Mouse (Mus musculus) forebrain, embryonic 15.5 days (tissue): ENCODE results near the gene Acsl3. TPM values are rescaled to one million over a fixed set of nuclear protein-coding genes. Genes with fewer than 3 reads are reported as not detected.
A peak's percentile ranks its signal among the peaks of the same experiment; 100 is the strongest.

Source experiments
- ATAC-seq: fragments of 200-750 bp; cut with Nextera tagmentation; replicated peaks from 2 replicates; pipeline ENCODE4 v1.8.0; 2017; ENCODE audit warnings: mild to moderate bottlenecking, moderate TSS enrichment, moderate library complexity
- H3K27ac ChIP-seq: fragments of 300-500 bp; sonication (generic); replicated peaks from 2 replicates; pipeline ENCODE4 v1.5.1; 2015; ENCODE audit warnings: mild to moderate bottlenecking, inconsistent platforms
- H3K27me3 ChIP-seq: fragments of 300-500 bp; sonication (generic); 2 replicates; pipeline ENCODE4 v1.6.1; 2015; ENCODE audit warnings: inconsistent platforms
- H3K36me3 ChIP-seq: fragments of 300-500 bp; sonication (generic); 2 replicates; pipeline ENCODE4 v1.6.1; 2015; ENCODE audit warnings: mild to moderate bottlenecking, inconsistent platforms
- H3K4me1 ChIP-seq: fragments of 300-500 bp; sonication (generic); 2 replicates; pipeline ENCODE4 v1.6.1; 2015; ENCODE audit warnings: inconsistent platforms
- H3K4me2 ChIP-seq: fragments of 300-500 bp; sonication (generic); replicated peaks from 2 replicates; pipeline ENCODE4 v1.6.1; 2015; ENCODE audit warnings: mild to moderate bottlenecking, inconsistent platforms
- H3K4me3 ChIP-seq: fragments of 300-500 bp; sonication (generic); 2 replicates; pipeline ENCODE4 v1.5.1; 2015; ENCODE audit warnings: mild to moderate bottlenecking, inconsistent platforms
- H3K9ac ChIP-seq: fragments of 300-500 bp; sonication (generic); replicated peaks from 2 replicates; pipeline ENCODE4 v1.6.1; 2015; ENCODE audit warnings: mild to moderate bottlenecking, inconsistent platforms
- H3K9me3 ChIP-seq: fragments of 300-500 bp; sonication (generic); 2 replicates; pipeline ENCODE4 v1.6.1; 2016; ENCODE audit warnings: inconsistent platforms
- WGBS: fragments of 180-500 bp; shearing (Covaris S2); methylation state at CpG from one replicate; pipeline ENCODE4 v1.1.7; 2015; ENCODE audit warnings: mixed read lengths; 5-methylcytosine and 5-hydroxymethylcytosine counted together
- polyA plus RNA-seq: library from polyadenylated mRNA; unstranded; fragments of >200 nt; fragmentation: Nextera tagmentation; extraction: Ambion mirVana; gene quantifications from 2 replicates; pipeline ENCODE4 v1.2.1, GENCODE M21; 2015

Gene Acsl3
- polyA plus RNA-seq, 1 experiment from 2014 or later, result 77.0 TPM

DNA sequence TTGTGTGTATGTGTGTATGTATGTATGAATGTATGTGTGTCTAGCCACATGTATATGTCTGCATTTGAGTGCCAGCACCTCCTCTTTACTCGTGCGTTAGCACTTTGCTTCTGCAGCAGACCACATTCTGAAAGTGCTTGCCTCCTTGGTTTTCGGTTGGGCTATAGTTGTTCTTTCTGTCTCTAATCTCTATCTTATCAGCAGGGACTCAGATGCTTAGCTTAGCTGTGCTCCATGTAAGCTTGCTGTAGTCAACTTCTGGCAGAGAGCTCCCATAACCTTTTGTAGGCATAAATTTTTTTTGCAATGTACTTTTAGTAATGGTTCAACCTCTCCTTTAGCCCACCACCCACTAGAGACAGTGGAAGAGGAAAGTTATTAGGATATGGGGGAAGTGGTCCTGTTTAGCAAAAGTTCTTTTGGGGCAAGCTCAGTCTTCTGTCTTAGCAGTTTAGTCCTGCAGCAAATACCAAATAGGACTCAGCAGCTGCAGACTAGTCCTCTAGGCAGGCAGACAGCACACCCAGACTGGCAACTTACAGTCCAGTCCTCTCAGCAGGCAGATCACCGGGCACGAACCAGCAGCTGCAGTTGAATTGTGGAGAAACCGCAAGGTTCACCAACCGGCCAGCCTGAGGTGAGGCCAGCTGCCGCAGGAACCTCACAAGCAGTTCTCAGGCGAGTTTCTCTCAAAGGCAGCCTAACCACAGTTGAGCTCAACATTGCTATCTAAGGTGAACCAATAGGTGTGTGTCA is 37.1 kb downstream of the Acsl3 start:
- ATAC-seq, result no peak
- Histone ChIP-seq H3K4me1 (no peaks in the 10 kb centered on the region), H3K9me3 (no peaks in the 10 kb centered on the region), H3K4me2 (no peak overlapping the region), H3K36me3 (peaks cover 58% of the 10 kb centered on the region), H3K9ac (no peak overlapping the region), H3K27ac (no peak overlapping the region), H3K27me3 (no peaks in the 10 kb centered on the region), H3K4me3 (no peak overlapping the region)
- 92% methylated on average over 9 of the region's 9 CpGs for WGBS

DNA sequence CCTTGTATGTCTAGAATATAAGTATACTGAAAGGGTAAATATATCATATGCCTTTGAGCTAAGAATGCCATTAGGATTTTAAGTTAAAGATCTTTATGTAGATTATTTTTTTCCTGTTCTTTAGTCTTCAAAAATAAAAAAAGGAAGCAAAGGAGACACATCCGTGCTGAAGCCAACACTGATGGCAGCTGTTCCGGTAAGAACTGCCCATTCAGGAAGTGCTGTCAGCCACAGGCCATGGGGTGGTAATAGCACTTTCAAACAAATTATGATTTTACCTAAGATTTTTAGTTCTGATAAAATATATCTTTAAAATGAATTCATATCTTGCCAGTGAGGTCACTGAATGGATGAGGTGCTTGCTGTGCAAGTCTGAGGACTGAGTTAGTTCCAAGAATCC is 38.7 kb downstream of the Acsl3 start:
- H3K4me3 ChIP-seq, result no peak overlapping the region
- no peaks in the 10 kb centered on the region for H3K9me3 ChIP-seq
- ATAC-seq, result no peak
- H3K4me1 ChIP-seq, result no peaks in the 10 kb centered on the region
- no peaks in the 10 kb centered on the region for H3K27me3 ChIP-seq
- no peak overlapping the region for H3K27ac ChIP-seq
- WGBS, result 93% methylated on average over 2 of the region's 2 CpGs
- H3K9ac ChIP-seq, result no peak overlapping the region
- no peak overlapping the region for H3K4me2 ChIP-seq
- peaks cover 61% of the 10 kb centered on the region for H3K36me3 ChIP-seq

DNA sequence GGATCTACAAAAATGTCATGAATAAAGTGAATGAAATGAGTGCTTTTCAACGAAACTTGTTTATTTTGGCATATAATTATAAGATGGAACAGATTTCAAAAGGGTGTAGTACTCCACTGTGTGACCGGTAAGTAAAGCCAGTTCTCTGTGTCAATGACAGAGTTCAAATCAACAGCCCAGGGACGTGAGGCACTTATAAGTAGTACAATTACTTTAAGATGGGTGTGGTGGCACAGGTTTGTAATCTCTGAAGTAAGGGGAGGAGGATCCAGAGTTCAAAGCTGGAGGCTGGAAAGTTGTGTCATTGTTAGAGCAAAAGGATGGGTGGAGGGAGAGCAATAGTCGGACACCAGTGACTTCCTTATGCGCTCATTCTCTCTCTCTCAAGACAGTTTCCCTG is 39.3 kb downstream of the Acsl3 start:
- peaks cover 64% of the 10 kb centered on the region for H3K36me3 ChIP-seq
- H3K9me3 ChIP-seq, result no peaks in the 10 kb centered on the region
- no peak overlapping the region for H3K4me3 ChIP-seq
- H3K9ac ChIP-seq, result no peak overlapping the region
- H3K27me3 ChIP-seq, result no peaks in the 10 kb centered on the region
- no peak overlapping the region for H3K27ac ChIP-seq
- WGBS, result 95% methylated on average over 5 of the region's 5 CpGs
- ATAC-seq, result no peak
- no peaks in the 10 kb centered on the region for H3K4me1 ChIP-seq
- H3K4me2 ChIP-seq, result no peak overlapping the region

DNA sequence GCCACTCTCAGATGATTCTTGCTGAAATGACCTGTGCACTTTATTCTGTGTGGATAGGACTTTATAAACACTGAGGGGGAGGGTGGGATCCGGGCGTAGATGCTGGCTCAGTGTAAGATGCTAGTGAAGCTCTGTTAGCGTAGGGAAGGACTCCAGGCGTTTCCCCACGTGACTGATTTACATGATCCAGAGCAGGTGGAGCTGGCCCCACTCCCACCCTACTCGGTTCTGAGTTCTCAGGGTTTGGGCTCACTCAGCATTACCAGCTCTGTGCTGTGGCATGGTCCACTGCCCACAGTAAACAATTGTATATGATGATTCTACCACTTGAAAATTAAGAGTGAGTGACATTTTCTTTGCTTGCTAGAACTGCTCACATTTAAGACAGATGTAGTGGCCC is 40.5 kb downstream of the Acsl3 start:
- Histone ChIP-seq H3K27me3 (no peaks in the 10 kb centered on the region), H3K4me1 (no peaks in the 10 kb centered on the region), H3K36me3 (peaks cover 65% of the 10 kb centered on the region), H3K9me3 (no peaks in the 10 kb centered on the region), H3K4me2 (no peak overlapping the region), H3K4me3 (no peak overlapping the region), H3K27ac (no peak overlapping the region), H3K9ac (no peak overlapping the region)
- ATAC-seq, result no peak
- 84% methylated on average over 6 of the region's 6 CpGs for WGBS

DNA sequence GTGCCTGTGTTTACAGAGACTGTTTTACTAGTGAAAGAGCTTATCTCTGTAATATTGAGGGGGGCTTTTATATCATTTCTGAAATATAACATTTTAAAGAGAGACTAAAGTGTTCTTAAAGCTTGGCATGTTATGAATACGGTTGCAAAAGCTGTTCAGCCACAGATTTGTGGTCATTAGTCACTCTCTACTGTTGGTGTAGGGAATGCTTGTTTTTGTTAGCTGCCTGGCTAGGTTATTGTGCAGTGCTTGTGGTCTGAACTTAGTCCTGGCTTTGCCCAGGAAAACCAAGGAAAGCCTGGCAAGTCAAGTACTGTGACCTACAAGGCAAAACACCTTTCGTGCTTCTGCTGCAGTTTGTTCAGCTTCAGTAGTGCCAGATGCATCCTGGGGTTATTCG is 44.1 kb downstream of the Acsl3 start:
- Histone ChIP-seq H3K4me2 (no peak overlapping the region), H3K9ac (no peak overlapping the region), H3K4me3 (no peak overlapping the region), H3K36me3 (peaks cover 66% of the 10 kb centered on the region), H3K9me3 (no peaks in the 10 kb centered on the region), H3K27ac (no peak overlapping the region), H3K27me3 (no peaks in the 10 kb centered on the region), H3K4me1 (no peaks in the 10 kb centered on the region)
- 98% methylated on average over 3 of the region's 3 CpGs for WGBS
- no peak for ATAC-seq

DNA sequence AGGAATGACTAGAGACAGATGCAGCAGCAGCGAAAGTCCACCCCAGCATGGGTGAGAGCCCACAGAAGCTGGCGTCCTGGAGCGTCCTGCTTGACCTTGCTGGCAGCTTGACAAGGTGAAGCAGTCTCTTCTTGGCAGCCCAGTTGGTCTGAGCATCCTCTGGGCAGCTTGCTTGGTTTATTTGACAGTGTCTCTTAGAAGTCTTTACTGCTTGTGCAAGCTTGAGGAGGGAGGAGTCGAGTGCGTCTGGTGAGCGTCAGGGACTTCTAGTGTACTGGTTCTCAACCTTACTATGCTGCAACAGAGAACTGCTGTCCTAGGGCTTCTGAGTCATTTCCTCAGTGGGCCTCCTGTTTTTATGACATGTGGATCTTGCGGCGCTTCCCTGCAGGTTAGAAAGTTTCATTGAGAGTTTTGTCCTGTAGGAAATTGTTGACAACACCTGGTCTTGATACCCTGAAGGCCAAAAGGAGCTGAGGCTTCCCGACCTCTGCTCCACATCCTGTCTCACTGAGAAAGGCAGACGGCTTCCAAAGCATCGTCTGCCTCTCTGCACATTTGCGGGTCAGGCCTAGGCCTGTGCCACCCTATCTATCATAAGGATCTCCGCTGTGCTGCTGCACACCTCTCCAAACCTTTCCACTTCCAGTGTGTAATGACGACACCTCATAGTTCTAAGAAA is 44.8 kb downstream of the Acsl3 start:
- Histone ChIP-seq H3K27ac (no peak overlapping the region), H3K9me3 (no peaks in the 10 kb centered on the region), H3K9ac (no peak overlapping the region), H3K4me2 (no peak overlapping the region), H3K27me3 (no peaks in the 10 kb centered on the region), H3K36me3 (peaks cover 59% of the 10 kb centered on the region), H3K4me1 (no peaks in the 10 kb centered on the region), H3K4me3 (no peak overlapping the region)
- ATAC-seq, result no peak
- WGBS, result 92% methylated on average over 14 of the region's 14 CpGs

DNA sequence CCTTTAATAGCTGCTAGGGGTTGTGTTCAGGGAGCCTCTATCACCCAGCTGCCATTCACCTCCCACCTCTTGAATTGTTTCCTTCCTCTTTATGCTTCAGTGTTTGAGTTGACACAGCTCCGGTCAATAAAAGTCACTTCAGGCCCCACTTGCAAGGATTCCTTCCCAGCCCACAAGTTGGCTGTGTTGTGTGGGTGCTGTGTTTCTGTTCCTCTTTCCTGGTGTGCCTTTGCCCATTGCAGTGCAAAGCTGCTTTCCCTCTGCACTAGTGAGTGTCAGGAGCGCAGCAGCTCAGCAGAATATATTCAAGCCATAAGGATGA is 45.3 kb downstream of the Acsl3 start:
- WGBS, result 95% methylated on average over 2 of the region's 2 CpGs
- H3K9ac ChIP-seq, result no peak overlapping the region
- no peaks in the 10 kb centered on the region for H3K9me3 ChIP-seq
- no peak overlapping the region for H3K4me2 ChIP-seq
- no peak overlapping the region for H3K27ac ChIP-seq
- H3K4me3 ChIP-seq, result no peak overlapping the region
- no peak for ATAC-seq
- no peaks in the 10 kb centered on the region for H3K4me1 ChIP-seq
- peaks cover 59% of the 10 kb centered on the region for H3K36me3 ChIP-seq
- H3K27me3 ChIP-seq, result no peaks in the 10 kb centered on the region

DNA sequence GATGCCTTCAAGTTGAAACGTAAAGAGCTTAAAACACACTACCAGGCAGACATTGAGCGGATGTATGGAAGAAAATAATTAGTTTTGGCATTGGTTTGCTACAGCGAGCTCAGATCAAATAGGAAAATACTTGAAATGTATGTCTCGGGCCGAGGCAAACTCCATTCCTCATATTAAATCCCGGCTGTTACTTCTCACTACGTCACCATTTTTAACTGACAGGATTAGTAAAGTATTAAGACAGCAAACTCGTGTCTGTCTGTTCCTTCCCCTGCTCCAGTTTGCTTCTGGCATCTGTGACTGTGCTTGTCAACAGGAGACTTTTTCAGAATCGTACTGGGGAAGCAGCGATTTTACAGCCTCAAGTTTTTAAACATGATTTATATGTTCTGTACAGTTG is 48.7 kb downstream of the Acsl3 start:
- WGBS, result 86% methylated on average over 10 of the region's 10 CpGs
- no peak overlapping the region for H3K4me2 ChIP-seq
- no peak for ATAC-seq

DNA sequence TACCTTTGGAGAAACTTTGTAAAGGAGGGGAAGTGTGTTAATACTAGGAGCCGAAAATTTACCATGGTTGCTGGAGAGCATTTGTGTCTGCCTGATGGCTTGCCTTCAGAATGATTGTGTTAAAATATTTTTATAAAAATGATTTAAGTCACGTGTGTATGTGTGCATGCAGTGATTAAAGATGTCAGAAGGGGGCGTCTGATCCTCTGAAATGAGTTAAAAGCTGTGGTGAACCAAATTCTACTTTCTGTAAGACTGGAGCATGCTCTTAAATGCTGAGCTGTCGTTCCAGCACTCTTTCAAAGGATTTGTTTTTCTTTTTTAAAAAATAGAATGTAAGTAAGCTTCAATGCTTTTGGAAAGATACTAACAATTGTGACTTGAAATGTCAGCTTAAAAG is 49.7 kb downstream of the Acsl3 start:
- H3K27ac ChIP-seq, result no peak overlapping the region
- no peaks in the 10 kb centered on the region for H3K27me3 ChIP-seq
- H3K4me1 ChIP-seq, result no peaks in the 10 kb centered on the region
- no peak overlapping the region for H3K4me3 ChIP-seq
- H3K4me2 ChIP-seq, result no peak overlapping the region
- no peak overlapping the region for H3K9ac ChIP-seq
- H3K9me3 ChIP-seq, result no peaks in the 10 kb centered on the region
- WGBS, result 48% methylated on average over 4 of the region's 4 CpGs
- H3K36me3 ChIP-seq, result peaks cover 30% of the 10 kb centered on the region
- no peak for ATAC-seq

More for the DNA sequence above, 48.7 kb downstream of the Acsl3 start:
- Histone ChIP-seq H3K9me3 (no peaks in the 10 kb centered on the region), H3K4me3 (no peak overlapping the region), H3K27ac (no peak overlapping the region), H3K4me1 (no peaks in the 10 kb centered on the region), H3K36me3 (peaks cover 39% of the 10 kb centered on the region), H3K27me3 (no peaks in the 10 kb centered on the region), H3K9ac (no peak overlapping the region)

DNA sequence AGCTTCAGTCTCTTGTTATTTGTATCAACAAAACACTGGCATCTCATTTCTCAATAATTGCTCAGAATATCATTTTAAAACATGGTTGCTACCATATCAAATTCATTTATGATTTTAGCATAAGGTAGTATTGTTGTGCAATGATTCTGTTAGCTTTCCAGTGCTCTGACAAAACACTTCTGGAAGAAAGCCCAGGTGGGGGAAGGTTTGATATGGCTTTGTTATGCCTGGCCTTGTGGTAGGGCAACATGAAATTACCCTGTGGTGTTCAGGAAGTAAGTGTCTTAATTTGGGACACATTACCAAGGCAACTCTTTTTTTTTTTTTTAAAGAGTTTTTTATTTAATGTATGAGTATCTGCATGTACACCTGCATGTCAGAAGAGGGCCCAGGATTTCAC is 52.4 kb downstream of the Acsl3 start:
- Histone ChIP-seq H3K27me3 (no peaks in the 10 kb centered on the region), H3K9ac (no peak overlapping the region), H3K36me3 (peaks cover 6% of the 10 kb centered on the region; the same call in 1 of the 2 replicates), H3K9me3 (no peaks in the 10 kb centered on the region), H3K27ac (no peak overlapping the region), H3K4me3 (no peak overlapping the region), H3K4me2 (no peak overlapping the region), H3K4me1 (no peaks in the 10 kb centered on the region)
- no peak for ATAC-seq

DNA sequence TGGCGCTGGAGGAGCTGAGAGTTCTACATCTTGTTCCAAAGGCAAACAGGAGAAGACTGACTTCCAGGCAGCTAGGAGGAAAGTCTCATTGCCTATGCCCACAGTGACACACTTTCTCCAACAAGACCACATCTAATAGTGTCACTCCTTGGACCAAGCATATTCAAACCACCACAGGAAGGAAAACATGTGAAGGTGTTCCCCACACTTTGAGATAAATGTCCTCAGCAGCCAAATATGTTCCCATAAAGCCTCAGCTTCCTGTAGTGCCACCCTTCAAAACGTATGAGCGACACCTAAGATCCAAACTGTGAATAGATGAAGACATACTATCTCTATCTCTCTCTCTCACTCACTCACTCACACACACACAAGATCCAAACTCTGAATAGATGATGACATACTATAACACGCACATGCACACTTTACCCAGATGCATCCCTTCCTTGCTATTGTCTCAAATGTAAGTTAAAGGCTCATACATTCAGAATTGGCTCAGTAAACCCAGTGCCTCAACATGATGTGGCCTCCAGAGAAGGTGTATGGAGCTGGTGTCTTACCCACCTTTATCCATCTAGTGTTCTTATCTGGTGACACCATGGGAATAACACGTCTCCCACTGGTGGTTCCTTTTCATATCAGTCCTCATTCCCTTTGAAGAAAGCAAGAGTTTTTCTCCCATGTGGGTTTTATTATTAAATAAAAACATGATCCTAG is 53.1 kb downstream of the Acsl3 start:
- 93% methylated on average over 5 of the region's 5 CpGs for WGBS
- Histone ChIP-seq H3K27ac (no peak overlapping the region), H3K9ac (no peak overlapping the region), H3K9me3 (no peaks in the 10 kb centered on the region), H3K36me3 (peaks cover 6% of the 10 kb centered on the region; the same call in 1 of the 2 replicates), H3K4me3 (no peak overlapping the region), H3K4me1 (no peaks in the 10 kb centered on the region), H3K27me3 (no peaks in the 10 kb centered on the region), H3K4me2 (no peak overlapping the region)
- no peak for ATAC-seq

DNA sequence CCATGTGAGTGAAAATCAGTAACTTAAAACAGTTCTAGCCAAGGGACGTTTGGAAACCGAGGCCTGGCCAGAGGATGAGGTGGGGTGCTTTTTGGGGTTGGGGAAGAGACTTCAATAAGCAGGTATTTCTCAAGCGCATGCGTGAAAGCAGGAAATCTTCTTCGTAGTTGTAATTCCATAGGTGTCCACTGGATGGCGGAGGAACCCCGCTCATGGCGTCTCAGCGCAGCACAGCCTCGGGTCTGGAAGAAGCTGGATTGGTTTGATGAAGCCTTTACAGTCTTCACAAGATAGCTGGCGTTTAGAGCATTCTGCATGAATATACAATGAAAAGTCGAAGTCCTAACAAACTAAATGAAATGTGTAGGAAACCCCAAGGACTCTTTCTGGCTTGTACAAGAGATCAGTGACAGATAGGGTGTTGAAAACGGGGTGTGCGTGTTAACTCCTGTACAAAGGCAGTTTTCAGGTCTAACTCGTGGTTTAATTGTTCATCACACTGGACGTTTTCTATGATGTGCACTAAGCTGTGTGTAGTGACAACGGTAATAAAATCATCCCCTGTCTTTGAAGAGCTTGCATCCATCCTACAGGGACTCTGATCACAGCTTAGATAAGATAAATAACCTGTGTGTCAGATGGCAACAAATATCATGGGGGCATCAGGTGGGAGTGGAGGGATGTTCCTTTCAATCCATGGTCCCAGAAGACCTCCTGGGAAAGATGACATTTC is 67.0 kb downstream of the Acsl3 start:
- Histone ChIP-seq H3K9me3 (no peaks in the 10 kb centered on the region), H3K4me1 (peaks cover 10% of the 10 kb centered on the region), H3K9ac (no peak overlapping the region), H3K36me3 (no peaks in the 10 kb centered on the region), H3K27me3 (no peaks in the 10 kb centered on the region), H3K27ac (no peak overlapping the region), H3K4me3 (no peak overlapping the region), H3K4me2 (no peak overlapping the region)
- ATAC-seq, result peak; percentile 88
- WGBS, result 16% methylated on average over 17 of the region's 17 CpGs
